ENCODE assay signal across 10 mouse cellular contexts in the genomic region with DNA sequence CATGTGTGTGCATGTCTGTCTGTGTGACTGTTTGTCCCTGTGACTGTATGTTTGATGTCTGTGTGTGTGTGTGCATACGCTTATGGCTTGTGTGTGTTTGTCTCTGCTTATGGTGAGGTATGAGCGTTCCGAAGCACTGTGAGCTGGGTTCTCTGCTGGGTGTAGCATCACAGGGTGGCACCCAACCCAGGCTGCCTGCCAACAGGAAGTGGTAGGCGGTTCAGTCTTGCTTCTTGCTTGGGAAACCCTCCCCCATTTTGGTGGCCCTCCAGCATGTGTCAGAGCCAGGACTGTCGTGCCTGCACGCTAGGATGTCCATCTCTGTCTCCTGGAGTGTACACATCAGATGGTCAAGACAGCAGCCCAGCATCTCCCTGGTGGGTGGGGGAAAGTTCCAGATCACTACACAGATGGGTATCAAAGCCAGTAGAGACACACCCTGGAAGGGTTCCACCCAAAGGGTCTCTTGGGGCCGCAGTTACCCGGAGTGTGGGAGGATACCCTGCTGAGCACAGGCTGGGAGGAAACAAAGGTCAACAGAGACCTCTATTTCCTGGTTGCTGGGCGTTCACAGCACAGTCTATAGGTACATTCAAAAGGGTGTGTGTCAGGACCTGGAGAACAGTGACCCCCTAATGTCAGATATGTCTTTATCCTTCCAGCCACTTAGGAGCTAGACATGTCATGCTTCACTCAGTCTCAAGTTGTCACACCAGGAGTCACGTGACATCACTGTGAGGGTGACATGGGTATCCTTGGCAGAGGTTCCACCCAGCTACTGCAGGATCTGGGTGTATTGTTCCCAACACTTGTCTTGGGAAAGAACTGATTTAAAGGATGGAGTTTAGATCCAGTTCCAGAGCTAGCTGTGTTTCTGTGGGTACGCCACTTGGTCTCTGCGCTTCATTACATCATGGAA. TPM values are rescaled to one million over a fixed set of nuclear protein-coding genes. Genes with fewer than 3 reads are reported as not detected.
DNase-seq lines count a peak whose midpoint lies in the region; TF ChIP-seq lines count a peak whose summit lies in the region.
"Had no signal": no experiment of that assay in that cellular context is flagged by ENCODE, and none has a peak within 500 bp of the region (broad histone marks: within the 10 kb centered on the region; RNA-seq: fewer than 3 reads in every experiment).

No protein-coding gene starts in this region.

- H3K4me1 ChIP-seq in heart, adult 2 months (ENCODE audit: control insufficient read depth, insufficient read depth, low read length): peaks cover 26% of the 10 kb centered on the region
- peaks cover 52% of the 10 kb centered on the region for H3K4me1 ChIP-seq in megakaryocyte, embryonic 14.5 days

- 35% methylated on average over 12 of the region's 12 CpGs for WGBS in heart, adult 2 months

- peak overlapping the region; percentile 57 for H3K27ac ChIP-seq in heart, adult 2 months
- H3K27ac ChIP-seq: neural tube, embryonic 13.5 days had no signal

- no peak for TF ChIP-seq CTCF in brain, embryonic 14.5 days (IDR thresholded peaks at IDR 0.05; ENCODE audit: borderline replicate concordance, extremely low read depth, insufficient read depth, insufficient read length)
- no peak for TF ChIP-seq CTCF in heart, adult 2 months (IDR thresholded peaks at IDR 0.05)

- H3K79me2 ChIP-seq in heart, adult 2 months (replicated peaks; ENCODE audit: control insufficient read depth, insufficient read depth, low read length): no peaks in the 10 kb centered on the region

- intact Hi-C loops in heart, adult 2 months (cut with DNase I): no loop called here

- H3K9ac ChIP-seq in heart, adult 2 months (ENCODE audit: low read depth, low read length): no peak overlapping the region
- H3K9ac ChIP-seq: neural tube, embryonic 13.5 days had no signal

- H3K9me3 ChIP-seq in megakaryocyte, embryonic 14.5 days: no peaks in the 10 kb centered on the region
- H3K9me3 ChIP-seq: neural tube, embryonic 13.5 days had no signal

- H3K4me3 ChIP-seq in heart, adult 2 months: no peak overlapping the region
- H3K4me3 ChIP-seq in megakaryocyte, embryonic 14.5 days (replicated peaks): peak overlapping the region; percentile 78
- H3K4me3 ChIP-seq: erythroblast, embryonic 14.5 days; neural tube, embryonic 13.5 days had no signal

- TF ChIP-seq POLR2A in brain, embryonic 14.5 days (IDR thresholded peaks at IDR 0.05; ENCODE audit: borderline replicate concordance, extremely low read depth, insufficient read depth, insufficient read length, poor library complexity, severe bottlenecking): no peak
- no peak for TF ChIP-seq POLR2A in heart, adult 2 months (IDR thresholded peaks at IDR 0.05; ENCODE audit: insufficient read depth, low read depth, low read length)

- H3K36me3 ChIP-seq in heart, adult 2 months (ENCODE audit: control insufficient read depth, insufficient read depth, low read length): no peaks in the 10 kb centered on the region
- H3K36me3 ChIP-seq in megakaryocyte, embryonic 14.5 days (replicated peaks; ENCODE audit: low read length): no peaks in the 10 kb centered on the region

- peak; percentile 33 to 35 for DNase-seq in urinary bladder, adult 18-20 months (ENCODE audit: low spot score in 2 of 2)
- DNase-seq in urinary bladder, postnatal 10 days (ENCODE audit: low spot score): no peak
- DNase-seq in brain, embryonic 14.5 days (ENCODE audit: low read depth): peak; percentile 31
- peak; percentile 76 to 87 for DNase-seq in heart, adult 2 months
- DNase-seq in layer of hippocampus, adult 18-20 months (ENCODE audit: low spot score in 2 of 2): peak; percentile 81 to 90
- DNase-seq in telencephalon, adult 2 months (ENCODE audit: low read depth, low spot score): peak; percentile 83
- no peak for DNase-seq in embryo, embryonic 10 days (ENCODE audit: low spot score)

- no peaks in the 10 kb centered on the region for H3K27me3 ChIP-seq in heart, adult 2 months (ENCODE audit: control insufficient read depth, insufficient read depth, low read length)
- H3K27me3 ChIP-seq in megakaryocyte, embryonic 14.5 days (replicated peaks): peaks cover 36% of the 10 kb centered on the region
- H3K27me3 ChIP-seq: neural tube, embryonic 13.5 days had no signal

- no peak for TF ChIP-seq EP300 in heart, adult 2 months (IDR thresholded peaks at IDR 0.05; ENCODE audit: insufficient read depth, low read depth, low read length)

RNA-seq across cellular contexts. Expression of a gene that starts 13.1 kb away (rescaled TPM):
- 423 and 518 TPM in 2 replicates for polyA plus RNA-seq in brain, embryonic 14.5 days (2012; rRNA removed)
- total RNA-seq in heart, adult 2 months (2021): 10 to 100 TPM; 61.9 to 87.4 TPM
- polyA plus RNA-seq in heart, adult 2 months (2012; rRNA removed): 44.5 and 55.4 TPM in 2 replicates
- total RNA-seq in layer of hippocampus, adult 18-20 months (2021): 10 to 100 TPM; 81.0 to 86.8 TPM
- polyA plus RNA-seq in megakaryocyte, embryonic 14.5 days (2012; ENCODE audit: insufficient read depth, low replicate concordance): 1.4 and 5.6 TPM in 2 replicates

Comparison
In these comparisons a context has a peak if more than half of its experiments do, and no peak if none do; other contexts are left out.
1. DNase-seq: peak in urinary bladder, adult 18-20 months (2 of 2), brain, embryonic 14.5 days (single experiment), heart, adult 2 months (2 of 2), layer of hippocampus, adult 18-20 months (2 of 2) and telencephalon, adult 2 months (single experiment); none in urinary bladder, postnatal 10 days (single experiment) and embryo, embryonic 10 days (single experiment).